Mouse (Mus musculus) layer of hippocampus, adult 11-12 months (tissue): ENCODE results near the gene Mrps36.
"Not testable (repeated sequence)": the region's sequence is repeated elsewhere in the genome, so short reads cannot be mapped to it uniquely, and the experiment has no call there.

Experiments
- DNase-seq: peaks from one replicate; pipeline ENCODE4 v3.0.0; 2022; ENCODE audit warnings: low spot score

The Mrps36 gene

DNA sequence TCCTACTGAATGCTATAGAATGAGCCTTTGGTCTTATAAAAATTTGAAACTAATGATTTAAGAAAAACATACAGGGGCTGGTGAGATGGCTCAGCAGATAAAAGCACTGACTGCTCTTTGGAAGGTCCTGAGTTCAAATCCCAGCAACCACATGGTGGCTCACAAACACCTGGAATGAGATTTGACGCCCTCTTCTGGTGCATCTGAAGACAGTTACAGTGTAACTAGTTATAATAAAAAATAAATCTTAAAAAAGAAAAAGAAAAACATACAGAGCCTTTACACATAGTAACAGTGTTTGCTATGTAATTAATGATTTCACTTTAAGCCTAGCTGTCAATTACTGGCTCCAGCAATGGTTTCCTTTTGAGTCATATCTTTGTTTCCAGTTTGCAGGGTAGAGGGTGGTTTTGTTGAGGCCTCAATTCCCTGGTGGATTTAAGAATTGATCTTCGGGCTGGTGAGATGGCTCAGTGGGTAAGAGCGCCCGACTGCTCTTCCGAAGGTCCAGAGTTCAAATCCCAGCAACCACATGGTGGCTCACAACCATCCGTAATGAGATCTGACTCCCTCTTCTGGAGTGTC lies 12.9 kb downstream of the Mrps36 start:
- DNase-seq: not testable (repeated sequence)

DNA sequence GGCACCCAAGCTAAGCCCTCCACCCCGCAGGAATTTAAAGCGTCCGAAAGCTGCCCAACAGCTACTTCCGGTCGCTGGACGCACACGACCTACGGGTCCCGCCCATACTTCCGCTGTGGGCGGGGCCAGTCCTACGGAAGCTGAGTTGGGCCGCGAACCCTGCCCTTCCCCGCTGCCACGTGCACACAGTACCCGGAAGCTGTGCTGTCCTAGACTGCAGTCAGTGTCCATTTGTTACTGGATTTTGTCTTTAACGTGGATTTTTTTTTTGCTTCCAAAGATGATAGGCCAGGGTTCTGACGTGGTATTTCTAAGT lies 13.6 kb downstream of the Mrps36 start, which contains the start of gene Cdk7:
Cdk7 (minus strand) TSS at position 79 of the 316 bp plus-strand sequence.
- DNase-seq: peak; percentile 92

- no peak for DNase-seq
Observed at GRCm38 (mm10) chr13:100730153-100730860, 14.2 kb downstream of the Mrps36 start.

GRCm38 (mm10) chr13:100728530-100728929 lies 15.9 kb downstream of the Mrps36 start:
- not testable (repeated sequence) for DNase-seq

DNA sequence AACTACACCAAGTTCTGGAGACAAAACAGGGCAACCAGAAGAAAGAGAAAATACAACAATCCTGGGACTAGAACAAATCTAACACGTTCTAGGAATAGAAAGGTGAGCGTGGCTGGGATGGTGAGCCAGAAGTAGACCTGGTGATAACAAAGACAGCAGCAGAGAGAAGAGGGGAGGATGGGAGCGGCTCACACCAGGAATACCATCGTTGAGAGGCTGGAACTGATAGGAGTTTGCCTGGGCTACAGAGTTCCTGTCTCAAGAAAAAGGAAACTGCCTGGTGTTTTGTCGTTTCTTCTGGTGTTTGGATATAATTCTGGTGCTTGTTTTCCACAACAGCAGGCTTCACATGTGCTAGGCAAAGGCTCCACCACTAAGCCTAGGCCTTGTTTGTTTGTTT lies 16.4 kb downstream of the Mrps36 start:
- no peak for DNase-seq

GRCm38 (mm10) chr13:100725194-100725593 lies 19.3 kb downstream of the Mrps36 start:
- DNase-seq: no peak

- no peak for DNase-seq
Observed at GRCm38 (mm10) chr13:100724051-100724754, 20.3 kb downstream of the Mrps36 start.

DNA sequence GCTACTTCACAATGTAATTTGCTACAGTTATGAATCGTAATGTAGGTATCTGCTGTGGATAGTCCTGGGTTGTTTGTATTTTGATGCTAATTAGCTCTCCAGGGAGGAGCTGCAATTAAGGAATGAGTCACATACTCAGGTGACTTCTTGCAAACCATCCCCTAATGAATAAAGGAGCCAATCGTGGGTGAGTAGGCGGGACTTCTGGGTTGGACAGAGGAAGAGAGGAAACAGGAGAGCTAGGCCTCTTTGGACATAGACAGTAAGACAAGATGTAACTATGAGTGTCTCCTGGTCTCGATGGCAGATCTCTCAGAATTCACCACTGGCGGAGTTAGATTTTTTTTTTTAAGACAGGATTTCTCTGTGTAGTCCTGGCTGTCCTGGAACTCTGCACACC lies 22.8 kb downstream of the Mrps36 start:
- DNase-seq: no peak

DNA sequence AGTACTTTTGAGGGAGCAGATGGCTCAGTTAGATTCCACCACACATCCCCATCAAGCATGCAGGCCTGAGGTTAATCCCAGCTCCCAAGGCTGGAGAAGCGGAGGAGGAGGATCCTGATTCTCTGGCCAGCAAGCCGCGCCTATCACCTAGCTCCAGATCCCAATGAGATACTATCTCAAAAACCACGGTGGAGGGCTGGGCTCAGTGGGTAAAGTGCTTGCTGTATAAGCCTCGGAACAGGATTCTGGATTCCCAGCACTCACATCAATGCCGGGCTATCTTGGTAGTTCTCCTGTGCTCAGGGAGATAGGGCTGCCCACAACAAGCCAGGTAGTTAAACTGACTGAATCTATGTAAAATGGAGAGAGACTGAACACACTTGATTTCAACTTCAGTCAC lies 29.0 kb downstream of the Mrps36 start:
- DNase-seq: no peak

DNA sequence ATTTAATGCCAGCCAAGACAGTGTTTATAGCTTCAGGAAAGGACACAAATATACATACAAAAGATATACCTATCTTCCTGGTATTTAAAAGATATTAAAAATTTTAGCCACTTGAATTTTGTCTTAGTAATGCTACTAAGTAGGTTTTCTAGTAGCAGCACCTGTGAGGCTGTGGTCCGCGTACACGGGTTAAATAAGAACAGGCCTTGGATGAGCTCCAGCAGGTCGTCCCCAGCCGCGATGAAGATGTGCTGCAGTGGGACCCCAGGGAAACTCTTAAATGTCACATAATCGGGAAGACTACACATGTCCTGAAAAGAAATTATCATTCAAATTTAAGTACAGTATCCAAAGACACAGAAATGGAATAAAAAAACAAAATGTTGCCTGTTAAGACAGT lies 38.3 kb downstream of the Mrps36 start:
- no peak for DNase-seq

DNA sequence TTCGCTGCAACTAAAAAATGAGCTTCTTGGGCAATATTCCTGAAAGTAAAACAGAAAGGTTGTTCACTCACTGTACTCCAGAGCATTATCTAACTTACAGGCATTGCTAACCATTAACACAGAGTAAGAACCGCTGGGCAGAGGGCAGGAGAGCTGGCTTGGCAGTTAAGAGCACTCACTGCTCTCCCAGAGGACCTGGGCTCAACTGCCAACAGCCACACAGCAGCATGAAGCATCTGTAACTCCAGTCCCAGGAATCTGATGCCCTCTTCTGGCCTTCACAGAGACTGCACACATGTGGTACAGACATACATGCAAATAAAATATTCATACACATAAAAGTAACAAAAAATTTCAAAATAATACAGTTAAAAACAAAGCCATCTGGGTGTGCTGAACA lies 41.0 kb downstream of the Mrps36 start:
- no peak for DNase-seq

DNA sequence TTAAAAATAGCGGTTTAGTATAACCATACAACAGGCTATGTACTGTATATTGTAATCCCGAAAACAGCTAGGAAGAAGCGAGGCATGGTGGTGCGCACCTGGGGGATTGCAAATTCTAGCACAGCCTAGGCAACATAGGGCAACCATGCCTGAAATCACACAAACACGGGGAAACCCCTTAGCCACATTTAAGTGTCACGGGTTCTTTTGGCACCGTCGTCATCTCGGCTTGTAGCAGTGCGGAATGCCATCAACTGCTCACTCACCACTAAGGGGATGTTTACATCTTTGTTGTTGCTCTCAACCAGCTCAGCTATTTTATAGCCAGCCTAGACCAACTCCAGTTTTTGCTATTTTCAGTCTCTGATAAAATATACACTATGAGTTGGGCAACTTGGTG lies 45.6 kb downstream of the Mrps36 start:
- DNase-seq: no peak

DNA sequence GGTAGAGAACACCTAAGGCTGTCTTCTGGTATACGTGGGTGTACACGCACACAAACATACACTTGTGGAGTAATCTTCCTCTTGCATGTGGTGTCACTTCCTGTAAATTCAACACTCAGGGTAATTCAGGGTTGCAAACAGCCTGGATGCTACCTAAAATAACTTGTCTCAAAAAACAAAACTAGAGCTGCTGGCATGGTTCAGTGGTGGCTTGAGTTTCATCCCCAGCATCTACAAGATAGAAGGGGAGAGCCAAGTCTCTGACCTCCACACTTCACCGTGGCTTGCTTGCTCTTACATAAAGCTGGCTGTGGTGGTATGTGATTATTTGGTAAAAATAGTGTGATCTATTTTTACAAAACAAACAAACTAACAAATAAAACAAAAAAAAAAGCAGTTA lies 46.9 kb downstream of the Mrps36 start:
- DNase-seq: no peak

DNA sequence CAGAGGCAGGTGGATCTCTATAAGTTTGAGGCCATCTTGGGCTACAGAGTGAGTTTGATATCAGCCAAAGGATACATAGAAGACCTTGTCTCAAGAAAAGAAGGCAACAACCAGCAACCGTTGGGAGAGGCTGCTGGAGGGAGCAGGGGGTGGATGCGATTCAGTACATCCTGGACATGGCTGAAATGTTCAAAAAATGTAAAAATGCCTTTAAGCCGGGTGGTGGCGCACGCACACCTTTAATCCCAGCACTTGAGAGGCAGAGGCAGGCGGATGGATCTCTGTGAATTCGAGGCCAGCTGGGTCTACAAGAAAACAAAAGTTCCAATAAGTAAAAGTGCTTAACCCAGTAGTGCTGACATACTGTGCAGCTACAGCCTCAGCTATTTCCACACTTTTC lies 56.9 kb downstream of the Mrps36 start:
- no peak for DNase-seq
